Mouse (Mus musculus) forebrain, embryonic 15.5 days (tissue): ENCODE results near the gene Hhipl2. TPM values are rescaled to one million over a fixed set of nuclear protein-coding genes. Genes with fewer than 3 reads are reported as not detected.
"Not testable (repeated sequence)": the region's sequence is repeated elsewhere in the genome, so short reads cannot be mapped to it uniquely, and the experiment has no call there.

Experiments used
- ATAC-seq: fragments of 200-750 bp; cut with Nextera tagmentation; replicated peaks from 2 replicates; pipeline ENCODE4 v1.8.0; 2017; ENCODE audit warnings: mild to moderate bottlenecking, moderate TSS enrichment, moderate library complexity
- H3K27ac ChIP-seq: fragments of 300-500 bp; sonication (generic); replicated peaks from 2 replicates; pipeline ENCODE4 v1.5.1; 2015; ENCODE audit warnings: mild to moderate bottlenecking, inconsistent platforms
- H3K27me3 ChIP-seq: fragments of 300-500 bp; sonication (generic); 2 replicates; pipeline ENCODE4 v1.6.1; 2015; ENCODE audit warnings: inconsistent platforms
- H3K36me3 ChIP-seq: fragments of 300-500 bp; sonication (generic); 2 replicates; pipeline ENCODE4 v1.6.1; 2015; ENCODE audit warnings: mild to moderate bottlenecking, inconsistent platforms
- H3K4me1 ChIP-seq: fragments of 300-500 bp; sonication (generic); 2 replicates; pipeline ENCODE4 v1.6.1; 2015; ENCODE audit warnings: inconsistent platforms
- H3K4me2 ChIP-seq: fragments of 300-500 bp; sonication (generic); replicated peaks from 2 replicates; pipeline ENCODE4 v1.6.1; 2015; ENCODE audit warnings: mild to moderate bottlenecking, inconsistent platforms
- H3K4me3 ChIP-seq: fragments of 300-500 bp; sonication (generic); 2 replicates; pipeline ENCODE4 v1.5.1; 2015; ENCODE audit warnings: mild to moderate bottlenecking, inconsistent platforms
- H3K9ac ChIP-seq: fragments of 300-500 bp; sonication (generic); replicated peaks from 2 replicates; pipeline ENCODE4 v1.6.1; 2015; ENCODE audit warnings: mild to moderate bottlenecking, inconsistent platforms
- H3K9me3 ChIP-seq: fragments of 300-500 bp; sonication (generic); 2 replicates; pipeline ENCODE4 v1.6.1; 2016; ENCODE audit warnings: inconsistent platforms
- WGBS: fragments of 180-500 bp; shearing (Covaris S2); methylation state at CpG from one replicate; pipeline ENCODE4 v1.1.7; 2015; ENCODE audit warnings: mixed read lengths; 5-methylcytosine and 5-hydroxymethylcytosine counted together
- polyA plus RNA-seq: library from polyadenylated mRNA; unstranded; fragments of >200 nt; fragmentation: Nextera tagmentation; extraction: Ambion mirVana; gene quantifications from 2 replicates; pipeline ENCODE4 v1.2.1, GENCODE M21; 2015

The Hhipl2 gene
- 0.13 and 0.60 TPM in 2 replicates for polyA plus RNA-seq

- no peaks in the 10 kb centered on the region for H3K36me3 ChIP-seq
Measured at GRCm38 (mm10) chr1:183417873-183418272, at the start of gene Hhipl2. Hhipl2 (plus strand) TSS chr1:183418215.

GRCm38 (mm10) chr1:183368601-183369400 lies 49.2 kb upstream of the Hhipl2 start:
- H3K4me2 ChIP-seq: peak overlapping the region; percentile 83
- peak overlapping the region; percentile 74 for H3K27ac ChIP-seq
- peak; percentile 78 for ATAC-seq
- H3K27me3 ChIP-seq: no peaks in the 10 kb centered on the region
- H3K9ac ChIP-seq: peak overlapping the region; percentile 71
- peaks cover 21% of the 10 kb centered on the region for H3K4me1 ChIP-seq
- H3K36me3 ChIP-seq: peaks cover 8% of the 10 kb centered on the region
- no peaks in the 10 kb centered on the region for H3K9me3 ChIP-seq
- WGBS: 1% methylated on average over 56 of the region's 56 CpGs
- H3K4me3 ChIP-seq: peak overlapping the region; percentile 97

More at GRCm38 (mm10) chr1:183417873-183418272, at the start of gene Hhipl2:
- Histone ChIP-seq H3K27me3 (no peaks in the 10 kb centered on the region), H3K4me2 (no peak within 1 kb of the TSS), H3K4me3 (no peak within 1 kb of the TSS), H3K9me3 (no peaks in the 10 kb centered on the region), H3K9ac (no peak within 1 kb of the TSS), H3K27ac (no peak within 1 kb of the TSS), H3K4me1 (no peaks in the 10 kb centered on the region)
- no peak for ATAC-seq
- WGBS: 78% methylated on average over 12 of the region's 12 CpGs

- ATAC-seq: peak; percentile 98
- peak within 1 kb of the TSS; percentile 74 for H3K27ac ChIP-seq
- under 1% methylated on average over 49 of the region's 51 CpGs for WGBS
Measured at GRCm38 (mm10) chr1:183369427-183370014, 48.5 kb upstream of the Hhipl2 start, which contains the start of gene Mia3. Mia3 (minus strand) TSS chr1:183369553.

GRCm38 (mm10) chr1:183374728-183375127 lies 43.3 kb upstream of the Hhipl2 start:
- WGBS: 83% methylated on average over 5 of the region's 5 CpGs
- H3K36me3 ChIP-seq: no peaks in the 10 kb centered on the region
- no peak for ATAC-seq
- no peak overlapping the region for H3K4me2 ChIP-seq
- H3K4me1 ChIP-seq: peaks cover 5% of the 10 kb centered on the region; the same call in 1 of the 2 replicates
- no peak overlapping the region for H3K4me3 ChIP-seq
- no peak overlapping the region for H3K9ac ChIP-seq
- peaks cover 3% of the 10 kb centered on the region; the same call in 1 of the 2 replicates for H3K27me3 ChIP-seq
- H3K9me3 ChIP-seq: no peaks in the 10 kb centered on the region
- no peak overlapping the region for H3K27ac ChIP-seq

More at GRCm38 (mm10) chr1:183369427-183370014, 48.5 kb upstream of the Hhipl2 start, which contains the start of gene Mia3:
- Histone ChIP-seq H3K4me2 (peak within 1 kb of the TSS; percentile 83), H3K36me3 (peaks cover 1% of the 10 kb centered on the region; the same call in 1 of the 2 replicates), H3K27me3 (no peaks in the 10 kb centered on the region), H3K4me1 (peaks cover 21% of the 10 kb centered on the region), H3K9me3 (no peaks in the 10 kb centered on the region), H3K9ac (peak within 1 kb of the TSS; percentile 71), H3K4me3 (peak within 1 kb of the TSS; percentile 97)

GRCm38 (mm10) chr1:183377045-183377444 lies 41.0 kb upstream of the Hhipl2 start:
- Histone ChIP-seq H3K4me1 (no peaks in the 10 kb centered on the region), H3K27ac (no peak overlapping the region), H3K9ac (no peak overlapping the region), H3K9me3 (no peaks in the 10 kb centered on the region), H3K27me3 (peaks cover 3% of the 10 kb centered on the region; the same call in 1 of the 2 replicates), H3K36me3 (no peaks in the 10 kb centered on the region), H3K4me2 (no peak overlapping the region), H3K4me3 (no peak overlapping the region)
- no peak for ATAC-seq
- 79% methylated on average over 4 of the region's 4 CpGs for whole genome bisulfite sequencing

- WGBS: 87% methylated on average over 10 of the region's 10 CpGs
- Histone ChIP-seq H3K27ac (no peak overlapping the region), H3K4me2 (no peak overlapping the region), H3K9ac (no peak overlapping the region), H3K9me3 (no peaks in the 10 kb centered on the region), H3K36me3 (no peaks in the 10 kb centered on the region), H3K4me3 (no peak overlapping the region), H3K4me1 (no peaks in the 10 kb centered on the region), H3K27me3 (peaks cover 3% of the 10 kb centered on the region; the same call in 1 of the 2 replicates)
- ATAC-seq: no peak
Measured at GRCm38 (mm10) chr1:183378321-183378941, 39.6 kb upstream of the Hhipl2 start.

- not testable (repeated sequence) for H3K36me3 ChIP-seq, ATAC-seq, H3K27ac ChIP-seq, H3K9me3 ChIP-seq, H3K9ac ChIP-seq, H3K27me3 ChIP-seq, H3K4me3 ChIP-seq, H3K4me1 ChIP-seq, H3K4me2 ChIP-seq
- WGBS: 84% methylated on average over 3 of the region's 3 CpGs
Measured at GRCm38 (mm10) chr1:183379376-183379775, 38.6 kb upstream of the Hhipl2 start.

- Histone ChIP-seq H3K27ac (no peak overlapping the region), H3K9ac (no peak overlapping the region), H3K4me1 (no peaks in the 10 kb centered on the region), H3K36me3 (no peaks in the 10 kb centered on the region), H3K27me3 (peaks cover 16% of the 10 kb centered on the region), H3K4me2 (no peak overlapping the region), H3K4me3 (no peak overlapping the region), H3K9me3 (no peaks in the 10 kb centered on the region)
- 88% methylated on average over 5 of the region's 5 CpGs for WGBS
- ATAC-seq: no peak
Measured at GRCm38 (mm10) chr1:183381816-183382215, 36.2 kb upstream of the Hhipl2 start.

GRCm38 (mm10) chr1:183382621-183383020 lies 35.4 kb upstream of the Hhipl2 start:
- Histone ChIP-seq H3K4me3 (no peak overlapping the region), H3K9ac (no peak overlapping the region), H3K4me1 (no peaks in the 10 kb centered on the region), H3K36me3 (no peaks in the 10 kb centered on the region), H3K9me3 (no peaks in the 10 kb centered on the region), H3K4me2 (no peak overlapping the region), H3K27me3 (peaks cover 20% of the 10 kb centered on the region), H3K27ac (no peak overlapping the region)
- no peak for ATAC-seq
- 88% methylated on average over 2 of the region's 2 CpGs for WGBS

- not testable (repeated sequence) for H3K4me2 ChIP-seq, H3K4me3 ChIP-seq, H3K9ac ChIP-seq, H3K9me3 ChIP-seq, H3K27ac ChIP-seq, ATAC-seq, H3K36me3 ChIP-seq
- Histone ChIP-seq H3K27me3 (peaks cover 20% of the 10 kb centered on the region), H3K4me1 (peaks cover 20% of the 10 kb centered on the region)
- WGBS: 92% methylated on average over 3 of the region's 3 CpGs
Measured at GRCm38 (mm10) chr1:183387421-183387820, 30.6 kb upstream of the Hhipl2 start.

GRCm38 (mm10) chr1:183388426-183389406 lies 29.3 kb upstream of the Hhipl2 start, which contains the start of gene Taf1a:
Taf1a (plus strand) TSS chr1:183388981.
- ATAC-seq: peak; percentile 100
- Histone ChIP-seq H3K9me3 (no peaks in the 10 kb centered on the region), H3K36me3 (0 out of 2 replicates have a peak, but pooled peaks cover 4% of the 10 kb centered on the region), H3K4me3 (peak within 1 kb of the TSS; percentile 65), H3K27ac (peak within 1 kb of the TSS; percentile 47), H3K27me3 (peaks cover 19% of the 10 kb centered on the region), H3K4me2 (peak within 1 kb of the TSS; percentile 60), H3K4me1 (peaks cover 20% of the 10 kb centered on the region), H3K9ac (peak within 1 kb of the TSS; percentile 38)
- WGBS: 5% methylated on average over 44 of the region's 44 CpGs
